Mouse (Mus musculus): Measurements from ENCODE around the gene Tmem230. TPM values are rescaled to one million over a fixed set of nuclear protein-coding genes. Genes with fewer than 3 reads are reported as not detected.
A peak's percentile ranks its signal among the peaks of the same experiment; 100 is the strongest.

Gene Tmem230
- polyA plus RNA-seq, 2 experiments, result 11.8 to 15.7 TPM

GRCm38 (mm10) chr2:132257350-132258068 lies 9.9 kb upstream of the Tmem230 start:
- Histone ChIP-seq H3K9me3 (ENCODE audit: control insufficient read depth, low read length) (no peaks in the 10 kb centered on the region), H3K9ac (replicated peaks) (no peak overlapping the region), H3K27ac (no peak overlapping the region), H3K27me3 (ENCODE audit: control insufficient read depth, insufficient read depth, low read length) (no peaks in the 10 kb centered on the region), H3K36me3 (replicated peaks; ENCODE audit: control insufficient read depth, insufficient read depth, low read depth) (no peaks in the 10 kb centered on the region), H3K4me3 (ENCODE audit: insufficient read depth in 1 of 2, low read depth in 2 of 2, low read length in 2 of 2) (no peak overlapping the region), H3K4me2 (ENCODE audit: low read depth) (no peak overlapping the region), H3K4me1 (replicated peaks; ENCODE audit: control insufficient read depth in 2 of 2, insufficient read depth in 2 of 2, low read length in 1 of 2) (peaks cover 0 to under 1% of the 10 kb centered on the region in 2 experiments; a peak in 2 of 4 replicates)
- ATAC-seq (ENCODE audit: insufficient read depth) (no peak), DNase-seq (ENCODE audit: low read depth in 3 of 3, low spot score in 3 of 3) (no peak)
- 74% methylated on average over 6 of the region's 6 CpGs for WGBS (ENCODE audit: insufficient replicate concordance)
- TF ChIP-seq EP300 (IDR thresholded peaks at IDR 0.05; ENCODE audit: low read depth) (no peak), CTCF (IDR thresholded peaks at IDR 0.05; ENCODE audit: low read depth) (no peak)

DNA sequence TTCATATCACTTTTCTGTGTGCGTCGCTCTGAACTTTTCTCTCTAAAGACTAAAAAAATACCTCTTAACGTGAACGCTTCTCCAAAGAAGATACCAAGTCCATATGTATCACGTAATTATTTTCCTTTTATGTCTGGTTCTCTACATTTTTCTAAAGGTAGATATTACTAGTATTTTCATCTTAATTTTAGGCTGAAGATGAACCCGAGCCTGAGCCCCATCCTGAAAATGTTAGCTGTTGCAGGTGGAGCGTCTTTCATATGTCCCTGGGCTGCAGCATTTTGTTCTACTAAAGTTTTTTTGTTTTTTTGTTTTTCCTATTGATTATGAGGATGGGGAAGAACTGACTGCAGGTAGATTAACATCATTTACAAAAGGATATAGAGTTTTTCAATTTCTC lies 6.0 kb upstream of the Tmem230 start:
- Histone ChIP-seq H3K27me3 (ENCODE audit: control insufficient read depth, insufficient read depth, low read length) (no peaks in the 10 kb centered on the region), H3K4me3 (ENCODE audit: insufficient read depth in 1 of 2, low read depth in 2 of 2, low read length in 2 of 2) (peak overlapping the region; percentile 61 to 87), H3K27ac (peak overlapping the region; percentile 87), H3K9me3 (ENCODE audit: control insufficient read depth, low read length) (no peaks in the 10 kb centered on the region), H3K9ac (replicated peaks) (peak overlapping the region; percentile 83), H3K4me2 (ENCODE audit: low read depth) (peak overlapping the region; percentile 76), H3K36me3 (replicated peaks; ENCODE audit: control insufficient read depth, insufficient read depth, low read depth) (peaks cover 26% of the 10 kb centered on the region), H3K4me1 (replicated peaks; ENCODE audit: control insufficient read depth in 2 of 2, insufficient read depth in 2 of 2, low read length in 1 of 2) (peaks cover 3 to 4% of the 10 kb centered on the region in 2 experiments)
- TF ChIP-seq EP300 (IDR thresholded peaks at IDR 0.05; ENCODE audit: low read depth), result no peak
- no peak for TF ChIP-seq CTCF (IDR thresholded peaks at IDR 0.05; ENCODE audit: low read depth)
- under 1% methylated on average over 7 of the region's 7 CpGs for WGBS (ENCODE audit: insufficient replicate concordance)
- DNase-seq (ENCODE audit: low read depth in 3 of 3, low spot score in 3 of 3) (no peak), ATAC-seq (ENCODE audit: insufficient read depth) (no peak)

GRCm38 (mm10) chr2:132252542-132253528 lies 5.2 kb upstream of the Tmem230 start, which contains the start of gene Pcna:
TSS of gene Pcna (minus strand) at chr2:132253314.
- Histone ChIP-seq H3K36me3 (replicated peaks; ENCODE audit: control insufficient read depth, insufficient read depth, low read depth) (peaks cover 33% of the 10 kb centered on the region), H3K9me3 (ENCODE audit: control insufficient read depth, low read length) (no peaks in the 10 kb centered on the region), H3K4me1 (replicated peaks; ENCODE audit: control insufficient read depth in 2 of 2, insufficient read depth in 2 of 2, low read length in 1 of 2) (peaks cover 9 to 12% of the 10 kb centered on the region in 2 experiments), H3K4me3 (ENCODE audit: insufficient read depth in 1 of 2, low read depth in 2 of 2, low read length in 2 of 2) (peak within 1 kb of the TSS; percentile 87 to 90), H3K4me2 (ENCODE audit: low read depth) (peak within 1 kb of the TSS; percentile 76), H3K27me3 (ENCODE audit: control insufficient read depth, insufficient read depth, low read length) (no peaks in the 10 kb centered on the region), H3K27ac (peak within 1 kb of the TSS; percentile 87), H3K9ac (replicated peaks) (peak within 1 kb of the TSS; percentile 96)
- under 1% methylated on average over 79 of the region's 79 CpGs for WGBS (ENCODE audit: insufficient replicate concordance)
- DNase-seq (ENCODE audit: low read depth in 3 of 3, low spot score in 3 of 3), result peak; percentile 96 to 98 (median 97)
- peak; percentile 97 for ATAC-seq (ENCODE audit: insufficient read depth)
- TF ChIP-seq EP300 (IDR thresholded peaks at IDR 0.05; ENCODE audit: low read depth) (peak; percentile 56; the same call in 1 of the 2 replicates), CTCF (IDR thresholded peaks at IDR 0.05; ENCODE audit: low read depth) (no peak)

DNA sequence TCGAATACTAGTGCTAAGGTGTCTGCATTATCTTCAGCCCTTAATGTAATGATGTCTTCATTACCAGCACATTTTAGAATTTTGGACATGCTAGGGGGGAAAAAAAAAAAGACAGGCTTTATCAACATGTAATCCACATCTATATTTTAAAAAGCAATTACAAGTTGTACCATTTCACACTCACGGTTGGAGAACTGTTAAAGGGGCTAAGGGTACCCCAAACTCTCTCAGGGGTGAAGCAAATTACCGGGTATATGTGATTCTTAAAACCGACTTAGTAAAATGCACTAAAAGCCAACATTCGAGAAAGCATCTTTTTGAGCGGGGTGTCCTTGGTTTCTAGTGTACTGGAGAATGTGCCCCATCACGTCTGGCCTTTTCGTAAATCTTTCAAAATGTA lies 4.3 kb upstream of the Tmem230 start:
- ATAC-seq (ENCODE audit: insufficient read depth) (no peak), DNase-seq (ENCODE audit: low read depth in 3 of 3, low spot score in 3 of 3) (no peak)
- whole genome bisulfite sequencing (ENCODE audit: insufficient replicate concordance), result 5% methylated on average over 8 of the region's 8 CpGs
- peak overlapping the region; percentile 71 for H3K27ac ChIP-seq
- H3K36me3 ChIP-seq (replicated peaks; ENCODE audit: control insufficient read depth, insufficient read depth, low read depth), result peaks cover 33% of the 10 kb centered on the region
- H3K4me3 ChIP-seq (ENCODE audit: insufficient read depth in 1 of 2, low read depth in 2 of 2, low read length in 2 of 2), result peak overlapping the region; percentile 87 to 90
- no peaks in the 10 kb centered on the region for H3K9me3 ChIP-seq (ENCODE audit: control insufficient read depth, low read length)
- no peaks in the 10 kb centered on the region for H3K27me3 ChIP-seq (ENCODE audit: control insufficient read depth, insufficient read depth, low read length)
- peak overlapping the region; percentile 76 for H3K4me2 ChIP-seq (ENCODE audit: low read depth)
- H3K4me1 ChIP-seq (replicated peaks; ENCODE audit: control insufficient read depth in 2 of 2, insufficient read depth in 2 of 2, low read length in 1 of 2), result peaks cover 10 to 13% of the 10 kb centered on the region in 2 experiments
- TF ChIP-seq EP300 (IDR thresholded peaks at IDR 0.05; ENCODE audit: low read depth) (no peak), CTCF (IDR thresholded peaks at IDR 0.05; ENCODE audit: low read depth) (no peak)
- H3K9ac ChIP-seq (replicated peaks), result peak overlapping the region; percentile 96
